In the genomic region with DNA sequence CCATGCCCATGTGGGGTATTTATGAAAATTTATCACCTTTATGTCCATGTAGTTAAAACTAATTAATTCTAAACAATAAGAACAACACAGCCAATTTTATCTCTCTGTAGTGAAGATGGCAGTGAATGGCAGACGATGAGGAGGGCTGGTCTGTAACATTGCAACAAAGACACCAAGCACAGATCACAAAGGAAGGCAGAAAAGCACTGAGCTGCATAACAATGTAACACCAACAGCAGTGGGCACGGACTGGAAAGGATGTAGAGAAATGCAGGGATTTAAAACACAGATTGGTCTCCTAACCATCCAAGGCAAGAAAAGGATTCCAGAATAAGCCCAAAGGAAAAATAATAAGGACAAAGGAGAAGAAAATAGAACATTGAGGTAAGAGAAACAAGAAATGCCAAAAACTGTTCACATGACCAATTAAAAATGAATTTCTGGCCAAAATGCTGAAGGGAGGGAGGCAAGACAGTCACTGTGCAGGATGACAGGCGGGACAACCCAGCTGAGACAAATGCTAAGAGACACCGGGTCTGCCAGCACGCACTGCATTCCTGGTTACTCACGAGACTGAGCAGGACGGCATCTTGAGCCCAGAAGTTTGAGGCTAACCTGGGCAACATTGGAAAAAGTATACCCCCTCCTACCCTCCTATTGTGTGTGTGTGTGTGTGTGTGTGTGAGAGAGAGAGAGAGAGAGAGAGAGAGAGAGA, we compare ENCODE assay signal across 20 mouse cellular contexts.
"Had no signal": no experiment of that assay in that cellular context is flagged by ENCODE, and none has a peak within 500 bp of the region (broad histone marks: within the 10 kb centered on the region; RNA-seq: fewer than 3 reads in every experiment).

No protein-coding gene starts in this region.

- H3K27ac ChIP-seq: limb, embryonic 12.5 days; limb, embryonic 15.5 days; liver, embryonic 14.5 days; macrophage; midbrain, embryonic 12.5 days; neural tube, embryonic 13.5 days; stomach, embryonic 15.5 days had no signal

- DNase-seq: kidney, adult 9 months; kidney, postnatal 14 days; kidney, postnatal 4 days; left cerebral cortex, postnatal 4 days; liver, postnatal 0 days; lung, embryonic 14.5 days; retina, postnatal 1 day; right cerebral cortex, postnatal 25 days; spleen, adult 18-20 months; thymus, postnatal 36 days had no signal

- H3K4me3 ChIP-seq: limb, embryonic 12.5 days; limb, embryonic 15.5 days; midbrain, embryonic 12.5 days; neural tube, embryonic 13.5 days; stomach, embryonic 15.5 days had no signal

- H3K27me3 ChIP-seq: limb, embryonic 15.5 days; neural tube, embryonic 13.5 days; stomach, embryonic 15.5 days had no signal

- H3K9me3 ChIP-seq: limb, embryonic 12.5 days; limb, embryonic 15.5 days; midbrain, embryonic 12.5 days; neural tube, embryonic 13.5 days; stomach, embryonic 15.5 days had no signal

- H3K36me3 ChIP-seq: limb, embryonic 12.5 days; limb, embryonic 15.5 days; midbrain, embryonic 12.5 days; neural tube, embryonic 13.5 days; stomach, embryonic 15.5 days had no signal

- H3K9ac ChIP-seq: limb, embryonic 12.5 days; limb, embryonic 15.5 days; liver, embryonic 14.5 days; liver, postnatal 0 days; lung, embryonic 14.5 days; midbrain, embryonic 12.5 days; neural tube, embryonic 13.5 days; stomach, embryonic 15.5 days had no signal

- H3K4me2 ChIP-seq: limb, embryonic 12.5 days; limb, embryonic 15.5 days; liver, embryonic 11.5 days; lung, embryonic 14.5 days; midbrain, embryonic 12.5 days; neural tube, embryonic 13.5 days; stomach, embryonic 15.5 days had no signal

- H3K4me1 ChIP-seq: limb, embryonic 12.5 days; limb, embryonic 15.5 days; midbrain, embryonic 12.5 days; neural tube, embryonic 13.5 days; stomach, embryonic 15.5 days had no signal

- ATAC-seq: liver, postnatal 0 days; lung, postnatal 0 days; midbrain, embryonic 16.5 days had no signal
